Mouse (Mus musculus) ES-Bruce4 (cell line): Measurements from ENCODE around the gene Gpr18. TPM values are rescaled to one million over a fixed set of nuclear protein-coding genes. Genes with fewer than 3 reads are reported as not detected.

ENCODE experiments used
- H3K27ac ChIP-seq: 2 replicates; pipeline ENCODE4 v1.5.1; 2012; ENCODE audit warnings: low read length, inconsistent platforms; ENCODE audit not compliant: insufficient read depth
- H3K27me3 ChIP-seq: 2 replicates; pipeline ENCODE4 v1.6.1; 2012; ENCODE audit warnings: mild to moderate bottlenecking, low read length, inconsistent platforms; ENCODE audit not compliant: control insufficient read depth, poor library complexity, insufficient read depth, severe bottlenecking
- H3K36me3 ChIP-seq: 2 replicates; pipeline ENCODE4 v1.6.1; 2012; ENCODE audit warnings: inconsistent platforms, mild to moderate bottlenecking, low read length, moderate library complexity; ENCODE audit not compliant: control insufficient read depth, poor library complexity, insufficient read depth, severe bottlenecking
- H3K4me1 ChIP-seq: one replicate; pipeline ENCODE4 v1.8.1; 2011; ENCODE audit warnings: low read length; ENCODE audit not compliant: control insufficient read depth, insufficient read depth
- H3K4me3 ChIP-seq: 2 replicates; pipeline ENCODE4 v1.5.1; 2011; ENCODE audit warnings: low read depth, mild to moderate bottlenecking, low read length
- H3K9ac ChIP-seq: 2 replicates; pipeline ENCODE4 v1.6.1; 2012; ENCODE audit warnings: low read depth, mild to moderate bottlenecking, inconsistent platforms; ENCODE audit not compliant: poor library complexity, severe bottlenecking
- H3K9me3 ChIP-seq: replicated peaks from 2 replicates; pipeline ENCODE4 v1.6.1; 2012; ENCODE audit warnings: mild to moderate bottlenecking, low read length, inconsistent platforms; ENCODE audit not compliant: control insufficient read depth, poor library complexity, insufficient read depth, severe bottlenecking
- CTCF ChIP-seq: IDR thresholded peaks from one replicate; pipeline ENCODE4 v1.8.1; 2011; ENCODE audit warnings: low read depth, low read length
- EP300 ChIP-seq: IDR thresholded peaks from 2 replicates; pipeline ENCODE4 v1.6.1; 2011; ENCODE audit warnings: low read depth, low read length; ENCODE audit not compliant: insufficient read depth
- POLR2A ChIP-seq: IDR thresholded peaks from one replicate; pipeline ENCODE4 v1.8.1; 2011; ENCODE audit warnings: low read length; ENCODE audit not compliant: insufficient read depth
- polyA plus RNA-seq: library from polyadenylated mRNA; stranded (reverse); fragments of >200 nt; gene quantifications from 2 replicates; pipeline ENCODE4 v1.2.4, GENCODE M21; 2011; ENCODE audit warnings: low read depth; ENCODE audit not compliant: missing spikeins, insufficient read depth, insufficient read length

Gpr18 gene
- polyA plus RNA-seq, 1 experiment: not detected

GRCm38 (mm10) chr14:121897773-121898172 is 17.8 kb downstream of the Gpr18 start:
- Histone ChIP-seq H3K4me1 (peaks cover 2% of the 10 kb centered on the region), H3K36me3 (no peaks in the 10 kb centered on the region), H3K9ac (no peak overlapping the region), H3K27me3 (no peaks in the 10 kb centered on the region), H3K9me3 (no peaks in the 10 kb centered on the region), H3K4me3 (no peak overlapping the region), H3K27ac (no peak overlapping the region)
- TF ChIP-seq EP300 (no peak), POLR2A (no peak), CTCF (no peak)

- Histone ChIP-seq H3K9ac (no peak overlapping the region), H3K27me3 (no peaks in the 10 kb centered on the region), H3K36me3 (no peaks in the 10 kb centered on the region), H3K4me1 (peaks cover 2% of the 10 kb centered on the region), H3K4me3 (no peak overlapping the region), H3K27ac (no peak overlapping the region), H3K9me3 (no peaks in the 10 kb centered on the region)
- no peak for TF ChIP-seq EP300
- TF ChIP-seq POLR2A: no peak
- no peak for TF ChIP-seq CTCF
Measured at GRCm38 (mm10) chr14:121896126-121897090, 19.2 kb downstream of the Gpr18 start.

- Histone ChIP-seq H3K9me3 (no peaks in the 10 kb centered on the region), H3K36me3 (no peaks in the 10 kb centered on the region), H3K27ac (no peak overlapping the region), H3K27me3 (no peaks in the 10 kb centered on the region), H3K9ac (no peak overlapping the region), H3K4me3 (no peak overlapping the region), H3K4me1 (peaks cover 2% of the 10 kb centered on the region)
- TF ChIP-seq POLR2A (no peak), CTCF (no peak), EP300 (no peak)
Measured at GRCm38 (mm10) chr14:121895316-121895715, 20.3 kb downstream of the Gpr18 start.

- H3K4me3 ChIP-seq: no peak overlapping the region
- H3K9ac ChIP-seq: no peak overlapping the region
- no peaks in the 10 kb centered on the region for H3K9me3 ChIP-seq
- no peak for TF ChIP-seq POLR2A
- no peak for TF ChIP-seq CTCF
- TF ChIP-seq EP300: no peak
- no peak overlapping the region for H3K27ac ChIP-seq
- no peaks in the 10 kb centered on the region for H3K27me3 ChIP-seq
- no peaks in the 10 kb centered on the region for H3K4me1 ChIP-seq
- no peaks in the 10 kb centered on the region for H3K36me3 ChIP-seq
Measured at GRCm38 (mm10) chr14:121894511-121895135, 21.0 kb downstream of the Gpr18 start.

GRCm38 (mm10) chr14:121893747-121894146 is 21.8 kb downstream of the Gpr18 start:
- Histone ChIP-seq H3K9ac (no peak overlapping the region), H3K4me1 (no peaks in the 10 kb centered on the region), H3K27me3 (no peaks in the 10 kb centered on the region), H3K4me3 (no peak overlapping the region), H3K9me3 (no peaks in the 10 kb centered on the region), H3K27ac (no peak overlapping the region), H3K36me3 (no peaks in the 10 kb centered on the region)
- TF ChIP-seq POLR2A (no peak), EP300 (no peak), CTCF (no peak)
